Mouse (Mus musculus) urinary bladder, postnatal 4 days (tissue): ENCODE results near the gene Zdhhc18.

Source experiments
- DNase-seq, 2 experiments: peaks; one replicate each; pipeline ENCODE4 v3.0.0; 2021 to 2022; ENCODE audit warnings: low spot score in 2 of 2

Gene Zdhhc18

DNA sequence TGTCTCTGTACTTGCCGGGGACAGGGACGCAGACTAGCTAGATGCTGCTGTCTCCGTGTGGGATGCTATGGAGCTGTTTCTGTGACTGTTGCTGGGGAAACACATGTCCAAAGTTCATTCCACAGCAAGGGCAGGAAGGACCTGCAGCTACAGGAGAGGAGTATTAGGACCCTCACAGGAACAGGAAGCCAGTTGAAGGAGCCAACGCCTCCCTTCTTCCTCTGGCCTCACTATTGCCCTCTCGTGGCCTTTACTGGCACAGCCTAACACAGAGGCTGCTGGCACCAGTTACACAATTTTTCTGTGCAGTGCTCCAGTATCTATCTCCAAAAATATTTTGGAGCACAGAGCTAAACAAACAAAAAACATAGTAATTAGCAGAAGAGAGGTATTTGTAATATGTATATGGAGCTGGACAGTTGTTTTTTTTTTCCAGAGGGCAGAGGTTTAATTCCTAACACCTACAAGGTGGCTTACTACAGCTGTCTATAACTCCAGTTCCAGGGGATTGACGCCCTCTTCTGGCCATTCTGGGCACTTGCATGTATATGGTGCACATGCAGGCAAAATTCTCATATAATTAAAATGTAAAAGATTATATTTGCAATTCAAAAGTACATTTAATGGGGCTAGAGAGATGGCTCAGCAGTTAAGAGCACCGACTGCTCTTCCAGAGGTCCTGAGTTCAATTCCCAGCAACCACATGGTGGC lies at the start of gene Zdhhc18:
Gene Zdhhc18 (minus strand): TSS at position 166 of the 711 bp plus-strand sequence.
- peak; percentile 68 to 84 for DNase-seq

DNA sequence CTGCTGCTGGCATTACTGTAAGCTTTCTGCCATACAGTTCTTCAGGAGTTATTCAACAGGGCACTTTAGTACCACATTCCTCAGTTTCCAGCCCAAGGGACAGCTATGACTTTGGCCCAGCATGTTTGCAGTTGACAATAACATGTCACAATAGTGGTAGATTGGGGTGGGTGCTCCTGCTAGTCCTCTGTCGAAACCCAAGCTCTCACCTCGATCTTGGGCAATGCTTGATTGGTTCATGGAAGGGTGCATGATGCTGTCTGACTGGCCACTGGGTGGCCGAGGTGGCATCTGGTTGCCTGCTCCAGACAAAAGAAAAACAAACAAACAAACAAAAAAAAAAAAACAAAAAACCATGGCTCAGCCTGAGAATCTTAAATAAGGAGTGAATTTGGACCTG lies 45.4 kb upstream of the Zdhhc18 start:
- DNase-seq = no peak

GRCm38 (mm10) chr4:133690252-133690651 lies 40.3 kb upstream of the Zdhhc18 start:
- no peak for DNase-seq

GRCm38 (mm10) chr4:133688417-133689067 lies 38.6 kb upstream of the Zdhhc18 start:
- DNase-seq = no peak

DNA sequence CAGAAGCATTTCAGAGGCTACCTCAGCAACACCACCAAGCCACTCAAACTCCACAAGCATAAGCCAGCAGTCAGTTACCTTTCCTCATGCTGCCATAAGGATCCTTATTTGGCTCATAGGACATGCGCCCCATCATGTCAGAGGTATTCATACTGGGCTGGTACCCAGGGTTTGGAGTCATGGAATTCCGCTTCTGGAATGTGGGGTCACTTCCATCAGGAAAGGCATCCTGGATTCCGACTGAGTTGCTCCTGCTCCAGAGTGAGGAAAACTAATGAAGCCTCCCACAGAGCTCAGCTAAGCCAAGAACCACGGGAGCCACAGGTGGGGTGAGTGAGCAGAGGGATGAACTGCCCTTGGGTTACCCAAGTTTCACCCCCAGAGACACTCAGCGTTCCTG lies 37.2 kb upstream of the Zdhhc18 start:
- DNase-seq = no peak

DNA sequence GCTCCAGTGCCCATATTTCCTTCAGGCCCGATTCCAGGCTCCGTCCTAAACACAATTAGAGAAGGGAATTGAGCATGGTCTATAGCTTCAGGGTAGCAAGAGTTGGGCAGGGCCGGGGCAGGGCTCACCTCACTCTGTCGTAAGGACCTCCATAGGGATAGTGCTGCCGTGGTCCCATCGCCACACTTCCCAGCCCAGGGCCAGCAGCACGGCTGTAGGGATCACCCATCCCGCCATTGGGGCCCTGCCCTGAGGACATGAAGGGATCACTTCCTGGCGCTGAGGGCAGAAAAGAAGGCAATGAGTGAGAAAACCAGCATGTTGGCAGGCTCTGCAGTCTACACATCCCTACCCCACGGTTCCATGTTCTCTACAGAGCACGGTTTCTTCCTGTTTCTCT lies 36.6 kb upstream of the Zdhhc18 start:
- DNase-seq = no peak

DNA sequence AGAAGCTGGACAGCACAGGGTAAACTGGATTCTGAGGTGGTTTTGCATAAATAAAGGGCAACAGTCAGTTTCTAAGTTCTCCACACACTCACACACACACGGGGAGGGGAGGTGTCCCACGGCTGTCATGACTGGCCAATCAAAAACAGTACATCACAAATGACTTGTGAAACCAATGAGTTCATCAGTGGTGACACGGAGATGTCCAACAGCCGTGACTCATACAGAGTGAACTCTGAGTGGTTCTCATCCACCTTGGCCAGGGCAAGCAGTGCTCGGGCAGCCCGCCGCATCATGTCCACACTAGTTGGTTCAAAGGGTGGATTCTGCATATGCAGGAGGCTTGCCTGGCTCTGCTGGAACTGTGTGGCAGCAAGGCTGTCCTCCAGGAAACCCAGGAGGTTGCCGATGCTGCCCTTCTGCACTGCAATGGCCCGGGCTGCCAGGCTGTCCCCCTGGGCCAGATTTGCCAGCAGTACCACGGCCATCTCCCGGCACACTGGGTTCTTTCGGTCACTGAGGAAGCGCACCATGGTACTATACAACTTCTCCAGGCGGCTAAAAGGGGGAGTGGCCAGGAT lies 30.3 kb upstream of the Zdhhc18 start:
- DNase-seq = no peak

DNA sequence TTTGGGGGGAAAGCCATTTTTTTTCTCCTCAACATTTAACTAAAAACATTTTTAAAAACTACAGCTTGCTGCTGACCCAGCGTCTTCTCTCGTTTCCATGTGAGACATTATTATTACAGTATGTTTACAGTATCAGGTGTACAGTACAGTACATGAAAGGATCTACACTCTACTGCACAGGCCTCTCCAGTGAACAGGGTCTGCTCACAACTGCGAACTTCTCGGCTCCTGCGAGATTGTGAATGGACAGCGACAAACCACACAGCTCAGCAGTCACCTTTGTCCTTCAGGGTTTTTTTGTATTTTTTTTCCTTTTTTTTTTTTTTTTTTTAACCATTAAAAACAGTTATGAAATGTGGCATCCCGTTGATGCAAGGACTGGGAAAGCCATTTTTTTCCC lies 29.7 kb upstream of the Zdhhc18 start:
- no peak for DNase-seq

GRCm38 (mm10) chr4:133677266-133677665 lies 27.3 kb upstream of the Zdhhc18 start:
- DNase-seq = no peak

- DNase-seq = no peak
Measured at GRCm38 (mm10) chr4:133676189-133676588, 26.2 kb upstream of the Zdhhc18 start.

GRCm38 (mm10) chr4:133675594-133676016 lies 25.7 kb upstream of the Zdhhc18 start:
- DNase-seq = peak in 1 of 2 experiments; percentile 51

DNA sequence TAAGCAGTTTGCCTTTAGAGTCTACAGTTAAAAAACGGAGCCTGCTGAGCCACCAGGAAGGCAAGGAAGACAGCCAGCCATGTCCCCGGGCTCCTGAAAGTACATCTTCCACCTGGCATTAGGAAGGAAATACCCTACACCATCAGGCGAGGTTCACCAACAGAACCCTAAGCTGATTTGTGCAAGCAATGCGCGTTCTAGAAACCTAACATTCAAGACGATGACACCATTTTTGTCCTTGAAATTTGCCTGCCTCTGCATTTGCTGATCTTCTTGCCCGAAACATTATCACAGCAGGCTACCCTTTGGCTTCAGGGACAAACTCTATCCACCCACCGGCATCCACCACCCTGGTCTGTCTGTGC lies 24.4 kb upstream of the Zdhhc18 start:
- no peak for DNase-seq

DNA sequence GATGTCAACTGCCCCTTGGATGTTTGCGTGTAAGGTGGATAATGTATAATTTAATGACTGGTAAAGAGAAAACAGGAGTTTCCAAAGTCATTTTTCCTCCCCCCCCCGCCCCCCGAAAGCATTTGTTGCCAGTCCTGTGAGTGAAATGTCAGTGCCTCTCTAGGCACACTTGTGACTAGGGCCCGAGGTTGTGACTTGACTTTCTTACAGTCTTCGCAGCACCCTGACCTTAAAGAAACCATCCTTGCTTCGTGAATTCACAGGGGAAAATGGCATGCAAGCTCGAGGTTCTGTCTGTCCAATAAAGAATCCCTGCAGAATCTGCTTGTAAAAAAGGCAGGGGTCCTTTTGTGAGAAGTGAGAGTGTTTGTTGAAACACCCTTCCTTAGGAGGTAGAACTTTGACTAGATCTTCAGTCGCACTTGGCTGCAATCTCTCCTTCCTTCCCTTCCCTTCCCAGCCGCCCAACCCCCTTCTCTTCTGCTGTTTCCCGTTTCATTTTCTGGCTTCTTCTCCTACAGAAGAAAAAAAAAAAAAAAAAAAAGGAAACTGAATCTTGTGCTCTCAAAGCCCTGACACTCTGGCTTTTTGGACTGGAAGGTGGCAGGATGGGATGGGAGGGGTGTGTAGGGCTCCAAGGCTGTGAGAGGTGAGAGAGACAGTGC lies 23.8 kb upstream of the Zdhhc18 start:
- DNase-seq = no peak

DNA sequence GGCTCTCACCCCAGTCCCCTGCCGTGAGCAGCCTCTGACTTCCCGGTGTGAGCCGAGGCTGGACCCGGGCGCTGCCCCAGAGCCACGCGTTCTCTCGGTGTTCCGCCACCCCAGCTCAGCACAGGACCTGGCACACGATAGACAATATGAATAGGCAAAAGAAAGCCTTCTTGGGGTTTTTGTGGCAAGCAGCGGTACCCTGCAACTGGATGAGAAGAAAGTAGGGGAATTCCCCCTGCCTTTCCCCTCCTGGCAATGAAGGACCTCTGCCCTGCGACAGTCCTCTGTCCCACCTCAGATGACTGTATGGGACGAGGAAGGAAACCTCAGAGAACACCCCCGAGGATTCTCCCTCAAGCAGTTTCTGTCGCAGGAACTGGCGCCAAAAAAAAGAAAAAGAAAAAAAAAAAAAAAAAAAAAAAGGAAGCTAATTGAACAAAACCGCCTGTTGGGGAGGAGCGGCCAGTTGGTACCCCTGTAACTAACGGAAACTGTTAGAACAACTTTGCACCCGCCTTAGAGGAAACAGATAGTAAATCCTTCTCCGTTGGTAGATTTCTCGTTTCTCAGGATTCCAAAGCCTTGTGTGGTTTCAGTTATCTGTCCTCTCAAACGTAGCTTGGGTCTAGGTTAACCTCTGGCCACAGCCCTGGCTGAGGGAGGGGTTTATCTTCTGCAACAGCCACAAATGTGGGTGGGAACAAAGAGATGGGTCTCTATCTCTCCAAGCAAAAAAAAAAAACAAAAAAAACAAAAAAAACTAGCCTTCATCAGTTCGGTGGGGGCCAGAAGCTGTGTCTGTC lies 23.1 kb upstream of the Zdhhc18 start:
- DNase-seq = no peak

GRCm38 (mm10) chr4:133671881-133672844 lies 22.2 kb upstream of the Zdhhc18 start, which contains the start of gene Pigv:
TSS of gene Pigv (minus strand) at chr4:133672647.
- DNase-seq = peak; percentile 92 to 95

- DNase-seq = peak; percentile 72 to 83
Measured at GRCm38 (mm10) chr4:133671184-133671880, 21.4 kb upstream of the Zdhhc18 start.

GRCm38 (mm10) chr4:133669652-133670210 lies 19.8 kb upstream of the Zdhhc18 start:
- no peak for DNase-seq

DNA sequence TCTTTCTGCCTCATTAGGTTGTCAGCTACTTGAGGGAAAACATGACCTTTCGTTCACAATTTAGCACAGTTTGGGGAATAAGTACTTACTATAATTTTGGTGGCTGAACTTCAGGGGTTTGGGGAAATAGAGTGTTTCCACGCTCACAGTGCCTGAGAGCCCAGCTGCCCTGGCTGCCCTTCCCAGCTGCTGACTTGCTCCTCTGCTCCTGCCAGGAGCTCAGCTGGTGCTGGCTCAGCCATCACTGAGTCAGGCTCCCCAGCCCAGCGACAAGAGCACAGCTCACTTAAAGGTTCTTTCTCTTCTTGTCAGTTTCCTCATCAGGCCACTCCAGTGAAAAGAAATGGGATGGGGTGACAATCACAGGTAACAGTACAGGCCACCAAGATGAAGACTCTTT lies 18.6 kb upstream of the Zdhhc18 start:
- DNase-seq = no peak

GRCm38 (mm10) chr4:133666199-133666598 lies 16.2 kb upstream of the Zdhhc18 start:
- DNase-seq = no peak

DNA sequence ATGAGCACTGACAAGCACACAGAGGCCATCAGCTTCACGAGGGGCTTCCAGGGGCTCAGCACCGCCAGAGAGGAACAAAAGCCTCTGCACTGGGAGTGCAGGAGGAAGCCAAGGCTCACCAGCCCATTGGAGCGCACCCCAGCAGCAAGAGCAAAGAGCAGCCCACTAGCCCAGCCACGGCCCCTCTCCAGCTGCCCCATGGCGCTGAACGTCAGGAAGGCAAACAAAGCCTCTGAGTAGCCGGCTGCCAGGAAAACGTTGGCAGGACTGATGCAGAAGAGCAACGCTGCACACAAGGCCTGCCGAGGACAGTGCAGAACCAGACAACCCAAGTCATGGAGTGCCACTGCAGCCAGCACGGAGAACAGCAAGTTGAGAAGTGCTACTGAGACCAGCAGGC lies 15.2 kb upstream of the Zdhhc18 start:
- DNase-seq = no peak
